ENCODE assay signal across 9 mouse cellular contexts in the genomic region with DNA sequence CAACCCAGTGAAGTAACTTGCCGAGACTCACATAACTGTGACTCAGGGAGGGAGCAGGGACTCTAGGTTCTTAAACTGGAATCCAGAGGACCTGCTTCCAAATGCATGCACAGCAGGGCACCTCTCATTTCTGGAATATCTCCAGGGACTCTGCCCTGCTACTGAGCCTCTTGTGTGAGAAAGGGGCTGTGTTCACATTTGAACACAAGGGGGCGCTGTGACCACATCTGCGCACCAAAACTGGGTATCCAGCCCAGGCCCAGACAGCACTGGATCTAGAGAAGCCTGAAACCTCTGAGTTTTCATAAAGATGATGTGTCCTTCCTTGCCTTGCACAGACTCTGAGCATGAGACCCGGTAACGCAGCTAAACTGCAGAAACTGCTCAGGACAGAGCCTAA. TPM values are rescaled to one million over a fixed set of nuclear protein-coding genes. Genes with fewer than 3 reads are reported as not detected.
A peak's percentile ranks its signal among the peaks of the same experiment; 100 is the strongest.
DNase-seq lines count a peak whose midpoint lies in the region; ATAC-seq and TF ChIP-seq lines count a peak whose summit lies in the region.
"Had no signal": no experiment of that assay in that cellular context is flagged by ENCODE, and none has a peak within 500 bp of the region (broad histone marks: within the 10 kb centered on the region; RNA-seq: fewer than 3 reads in every experiment).

No protein-coding gene starts in this region.

- no peaks in the 10 kb centered on the region for H3K4me1 ChIP-seq in forebrain, embryonic 11.5 days (replicated peaks; ENCODE audit: control insufficient read depth, insufficient read depth, low read length)
- no peaks in the 10 kb centered on the region for H3K4me1 ChIP-seq in forebrain, embryonic 12.5 days
- H3K4me1 ChIP-seq in cortical plate, adult 2 months (ENCODE audit: control insufficient read depth, insufficient read depth, low read length), result no peaks in the 10 kb centered on the region
- H3K4me1 ChIP-seq in hindbrain, embryonic 13.5 days (replicated peaks), result no peaks in the 10 kb centered on the region
- H3K4me1 ChIP-seq in midbrain, embryonic 11.5 days (ENCODE audit: control insufficient read depth, insufficient read depth, low read length), result no peaks in the 10 kb centered on the region
- H3K4me1 ChIP-seq in small intestine, adult 2 months (ENCODE audit: control insufficient read depth, insufficient read depth, insufficient read length, low read length), result no peaks in the 10 kb centered on the region
- H3K4me1 ChIP-seq: limb, embryonic 15.5 days had no signal

- H3K36me3 ChIP-seq in forebrain, embryonic 11.5 days (ENCODE audit: control insufficient read depth, insufficient read depth, low read length), result peaks cover 17% of the 10 kb centered on the region
- H3K36me3 ChIP-seq in forebrain, embryonic 12.5 days (replicated peaks), result peaks cover 26% of the 10 kb centered on the region
- peaks cover 29% of the 10 kb centered on the region for H3K36me3 ChIP-seq in hindbrain, embryonic 13.5 days
- peaks cover 20% of the 10 kb centered on the region for H3K36me3 ChIP-seq in midbrain, embryonic 11.5 days (ENCODE audit: control insufficient read depth, insufficient read depth, low read length)
- H3K36me3 ChIP-seq in small intestine, adult 2 months (ENCODE audit: control insufficient read depth, insufficient read depth, low read length), result peaks cover 19% of the 10 kb centered on the region

- no peak overlapping the region for H3K4me2 ChIP-seq in forebrain, embryonic 11.5 days (ENCODE audit: low read depth, low read length, severe bottlenecking)
- H3K4me2 ChIP-seq in forebrain, embryonic 12.5 days, result no peak overlapping the region
- H3K4me2 ChIP-seq in hindbrain, embryonic 13.5 days, result no peak overlapping the region
- no peak overlapping the region for H3K4me2 ChIP-seq in midbrain, embryonic 11.5 days
- H3K4me2 ChIP-seq: limb, embryonic 15.5 days had no signal

- no peak overlapping the region for H3K4me3 ChIP-seq in forebrain, embryonic 11.5 days (ENCODE audit: low read depth, low read length)
- H3K4me3 ChIP-seq in forebrain, embryonic 12.5 days (replicated peaks), result no peak overlapping the region
- no peak overlapping the region for H3K4me3 ChIP-seq in cortical plate, adult 2 months (ENCODE audit: insufficient read depth, low read length)
- no peak overlapping the region for H3K4me3 ChIP-seq in hindbrain, embryonic 13.5 days
- no peak overlapping the region for H3K4me3 ChIP-seq in midbrain, embryonic 11.5 days (ENCODE audit: low read depth, low read length)
- H3K4me3 ChIP-seq in small intestine, adult 2 months (ENCODE audit: low read depth, low read length), result no peak overlapping the region
- H3K4me3 ChIP-seq: limb, embryonic 15.5 days had no signal

- H3K27ac ChIP-seq in forebrain, embryonic 11.5 days (ENCODE audit: low read depth, low read length), result no peak overlapping the region
- no peak overlapping the region for H3K27ac ChIP-seq in forebrain, embryonic 12.5 days
- H3K27ac ChIP-seq in cortical plate, adult 2 months (ENCODE audit: insufficient read depth, low read length), result no peak overlapping the region
- H3K27ac ChIP-seq in hindbrain, embryonic 13.5 days, result no peak overlapping the region
- H3K27ac ChIP-seq in midbrain, embryonic 11.5 days (ENCODE audit: low read depth, low read length), result no peak overlapping the region
- H3K27ac ChIP-seq in small intestine, adult 2 months (ENCODE audit: insufficient read depth, low read depth, low read length), result no peak overlapping the region
- H3K27ac ChIP-seq: limb, embryonic 15.5 days had no signal

- peak; percentile 81 for DNase-seq in forebrain, embryonic 11.5 days (ENCODE audit: low spot score)
- peak; percentile 92 for DNase-seq in NIH3T3 (ENCODE audit: low read depth)
- DNase-seq in layer of hippocampus, postnatal 36 days, result peak; percentile 58 to 65
- peak; percentile 92 for DNase-seq in midbrain, embryonic 11.5 days (ENCODE audit: low spot score, missing footprints)

- no peaks in the 10 kb centered on the region for H3K27me3 ChIP-seq in forebrain, embryonic 11.5 days (ENCODE audit: control insufficient read depth, insufficient read depth, low read length)
- H3K27me3 ChIP-seq in forebrain, embryonic 12.5 days, result no peaks in the 10 kb centered on the region
- H3K27me3 ChIP-seq in hindbrain, embryonic 13.5 days, result no peaks in the 10 kb centered on the region
- H3K27me3 ChIP-seq in midbrain, embryonic 11.5 days (ENCODE audit: control insufficient read depth, insufficient read depth, low read length), result no peaks in the 10 kb centered on the region
- H3K27me3 ChIP-seq in small intestine, adult 2 months (ENCODE audit: control insufficient read depth, insufficient read depth, low read length), result no peaks in the 10 kb centered on the region
- H3K27me3 ChIP-seq: limb, embryonic 15.5 days had no signal

- TF ChIP-seq POLR2A in cortical plate, adult 2 months (IDR thresholded peaks at IDR 0.05; ENCODE audit: extremely low read depth, insufficient read depth, low read length), result no peak
- TF ChIP-seq POLR2A in small intestine, adult 2 months (IDR thresholded peaks at IDR 0.05; ENCODE audit: low read depth, low read length), result no peak

- peak; percentile 67 for TF ChIP-seq CTCF in cortical plate, adult 2 months (IDR thresholded peaks at IDR 0.05; ENCODE audit: extremely low read depth, insufficient read depth, low read length)
- peak; percentile 82; the same call in 1 of the 2 replicates for TF ChIP-seq CTCF in small intestine, adult 2 months (IDR thresholded peaks at IDR 0.05; ENCODE audit: extremely low read depth, insufficient read length, insufficient replicate concordance, low read depth, low read length)

- H3K9ac ChIP-seq in forebrain, embryonic 11.5 days (ENCODE audit: low read length), result no peak overlapping the region
- no peak overlapping the region for H3K9ac ChIP-seq in forebrain, embryonic 12.5 days
- H3K9ac ChIP-seq in hindbrain, embryonic 13.5 days, result no peak overlapping the region
- H3K9ac ChIP-seq in midbrain, embryonic 11.5 days (ENCODE audit: low read length), result no peak overlapping the region
- H3K9ac ChIP-seq: limb, embryonic 15.5 days had no signal

- no peak; the same call in 1 of the 2 replicates for ATAC-seq in forebrain, embryonic 11.5 days (replicated peaks; ENCODE audit: low FRiP score)
- no peak for ATAC-seq in forebrain, embryonic 12.5 days (ENCODE audit: low FRiP score)
- ATAC-seq in hindbrain, embryonic 13.5 days (ENCODE audit: low FRiP score), result peak; percentile 63; the same call in 1 of the 2 replicates
- peak; percentile 57 for ATAC-seq in midbrain, embryonic 11.5 days (ENCODE audit: low FRiP score)

- no peaks in the 10 kb centered on the region for H3K9me3 ChIP-seq in forebrain, embryonic 11.5 days (ENCODE audit: control insufficient read depth, low read length)
- no peaks in the 10 kb centered on the region for H3K9me3 ChIP-seq in forebrain, embryonic 12.5 days
- no peaks in the 10 kb centered on the region for H3K9me3 ChIP-seq in hindbrain, embryonic 13.5 days
- no peaks in the 10 kb centered on the region for H3K9me3 ChIP-seq in midbrain, embryonic 11.5 days (ENCODE audit: control insufficient read depth, low read length)
- H3K9me3 ChIP-seq: limb, embryonic 15.5 days had no signal

- 14% methylated on average over 5 of the region's 5 CpGs for WGBS in forebrain, embryonic 11.5 days
- 15% methylated on average over 5 of the region's 5 CpGs for WGBS in forebrain, embryonic 12.5 days
- WGBS in hindbrain, embryonic 13.5 days, result 14% methylated on average over 5 of the region's 5 CpGs
- whole genome bisulfite sequencing in midbrain, embryonic 11.5 days, result 11% methylated on average over 5 of the region's 5 CpGs
- 25% methylated on average over 5 of the region's 5 CpGs for WGBS in small intestine, adult 2 months

RNA-seq across cellular contexts. Expression of gene Ctu1, which starts 9.1 kb away (rescaled TPM):
- 13.7 and 14.3 TPM in 2 replicates for polyA plus RNA-seq in forebrain, embryonic 11.5 days (2014; fragmentation: Nextera tagmentation; extraction: Ambion mirVana)
- 16.9 and 17.8 TPM in 2 replicates for polyA plus RNA-seq in forebrain, embryonic 12.5 days (2016; fragmentation: Nextera tagmentation; extraction: Ambion mirVana)
- 8.1 and 8.6 TPM in 2 replicates for polyA plus RNA-seq in cortical plate, adult 2 months (2012; rRNA removed)
- polyA plus RNA-seq in hindbrain, embryonic 13.5 days (2015; fragmentation: Nextera tagmentation; extraction: Ambion mirVana), result 20.4 and 21.8 TPM in 2 replicates
- total RNA-seq in layer of hippocampus, postnatal 36 days (2021), result 10 to 100 TPM; 11.7 to 11.8 TPM
- 9.3 and 9.9 TPM in 2 replicates for polyA plus RNA-seq in midbrain, embryonic 11.5 days (2014; fragmentation: Nextera tagmentation; extraction: Ambion mirVana)
- 7.6 and 9.7 TPM in 2 replicates for polyA plus RNA-seq in small intestine, adult 2 months (2012; rRNA removed)

RNA-seq across cellular contexts. Expression of gene Klk14, which starts 9.3 kb away (rescaled TPM):
- polyA plus RNA-seq in forebrain, embryonic 11.5 days (2014; fragmentation: Nextera tagmentation; extraction: Ambion mirVana), result not detected in 2 replicates
- polyA plus RNA-seq in forebrain, embryonic 12.5 days (2016; fragmentation: Nextera tagmentation; extraction: Ambion mirVana), result not detected in 2 replicates
- not detected in 2 replicates for polyA plus RNA-seq in cortical plate, adult 2 months (2012; rRNA removed)
- not detected in 2 replicates for polyA plus RNA-seq in hindbrain, embryonic 13.5 days (2015; fragmentation: Nextera tagmentation; extraction: Ambion mirVana)
- not detected for total RNA-seq in layer of hippocampus, postnatal 36 days (2021)
- not detected in 2 replicates for polyA plus RNA-seq in midbrain, embryonic 11.5 days (2014; fragmentation: Nextera tagmentation; extraction: Ambion mirVana)
- 0.09 TPM in 1 of 2 replicates, not detected in the other for polyA plus RNA-seq in small intestine, adult 2 months (2012; rRNA removed)
- polyA plus RNA-seq: limb, embryonic 15.5 days had no signal

RNA-seq across cellular contexts. Expression of gene Siglece, which starts 21.0 kb away (rescaled TPM):
- polyA plus RNA-seq in forebrain, embryonic 11.5 days (2014; fragmentation: Nextera tagmentation; extraction: Ambion mirVana), result 0.32 and 0.67 TPM in 2 replicates
- 0.17 and 0.35 TPM in 2 replicates for polyA plus RNA-seq in forebrain, embryonic 12.5 days (2016; fragmentation: Nextera tagmentation; extraction: Ambion mirVana)
- 1.1 and 1.6 TPM in 2 replicates for polyA plus RNA-seq in cortical plate, adult 2 months (2012; rRNA removed)
- 0.28 and 0.49 TPM in 2 replicates for polyA plus RNA-seq in hindbrain, embryonic 13.5 days (2015; fragmentation: Nextera tagmentation; extraction: Ambion mirVana)
- total RNA-seq in layer of hippocampus, postnatal 36 days (2021), result 1 to 10 TPM in 1 of 2 experiments, under 1 TPM in 1; 0.83 to 1.4 TPM
- 0.26 and 0.51 TPM in 2 replicates for polyA plus RNA-seq in midbrain, embryonic 11.5 days (2014; fragmentation: Nextera tagmentation; extraction: Ambion mirVana)
- 2.2 and 3.0 TPM in 2 replicates for polyA plus RNA-seq in small intestine, adult 2 months (2012; rRNA removed)

RNA-seq across cellular contexts. Expression of gene Klk13, which starts 31.4 kb away (rescaled TPM):
- polyA plus RNA-seq in forebrain, embryonic 11.5 days (2014; fragmentation: Nextera tagmentation; extraction: Ambion mirVana), result 0.40 TPM in 1 of 2 replicates, not detected in the other
- polyA plus RNA-seq in forebrain, embryonic 12.5 days (2016; fragmentation: Nextera tagmentation; extraction: Ambion mirVana), result 0.10 TPM in 1 of 2 replicates, not detected in the other
- polyA plus RNA-seq in cortical plate, adult 2 months (2012; rRNA removed), result 0.04 TPM in 1 of 2 replicates, not detected in the other
- polyA plus RNA-seq in hindbrain, embryonic 13.5 days (2015; fragmentation: Nextera tagmentation; extraction: Ambion mirVana), result 0.09 and 0.10 TPM in 2 replicates
- total RNA-seq in layer of hippocampus, postnatal 36 days (2021), result not detected
- 0.29 TPM in 1 of 2 replicates, not detected in the other for polyA plus RNA-seq in midbrain, embryonic 11.5 days (2014; fragmentation: Nextera tagmentation; extraction: Ambion mirVana)
- polyA plus RNA-seq in small intestine, adult 2 months (2012; rRNA removed), result 0.09 TPM in 1 of 2 replicates, not detected in the other

RNA-seq across cellular contexts. Expression of gene Ceacam18, which starts 46.5 kb away (rescaled TPM):
- polyA plus RNA-seq in forebrain, embryonic 11.5 days (2014; fragmentation: Nextera tagmentation; extraction: Ambion mirVana), result not detected in 2 replicates
- not detected in 2 replicates for polyA plus RNA-seq in forebrain, embryonic 12.5 days (2016; fragmentation: Nextera tagmentation; extraction: Ambion mirVana)
- polyA plus RNA-seq in cortical plate, adult 2 months (2012; rRNA removed), result 0.04 TPM in 1 of 2 replicates, not detected in the other
- not detected in 2 replicates for polyA plus RNA-seq in hindbrain, embryonic 13.5 days (2015; fragmentation: Nextera tagmentation; extraction: Ambion mirVana)
- total RNA-seq in layer of hippocampus, postnatal 36 days (2021), result under 1 TPM in 1 of 2 experiments, not detected in 1; 0.25 TPM
- not detected in 2 replicates for polyA plus RNA-seq in midbrain, embryonic 11.5 days (2014; fragmentation: Nextera tagmentation; extraction: Ambion mirVana)
- polyA plus RNA-seq in small intestine, adult 2 months (2012; rRNA removed), result 42.7 and 57.8 TPM in 2 replicates
- polyA plus RNA-seq: limb, embryonic 15.5 days had no signal

Comparison
In these comparisons a context has a peak if more than half of its experiments do, and no peak if none do; other contexts are left out.
1. ATAC-seq: peak in hindbrain, embryonic 13.5 days (single experiment) and midbrain, embryonic 11.5 days (single experiment); none in forebrain, embryonic 11.5 days (single experiment) and forebrain, embryonic 12.5 days (single experiment).
2. Peak in every context shown above with its lines, with median percentiles within 50 percentile points of each other: DNase-seq.